In genomic region chr9:56159456-56159855, GRCm38 (mm10) we compare ENCODE assay signal across 9 mouse cellular contexts. TPM values are rescaled to one million over a fixed set of nuclear protein-coding genes. Genes with fewer than 3 reads are reported as not detected.
DNase-seq lines count a peak whose midpoint lies in the region; ATAC-seq and TF ChIP-seq lines count a peak whose summit lies in the region.
"Had no signal": no experiment of that assay in that cellular context is flagged by ENCODE, and none has a peak within 500 bp of the region (broad histone marks: within the 10 kb centered on the region; RNA-seq: fewer than 3 reads in every experiment).

No protein-coding gene starts in this region.

- no peak overlapping the region for H3ac ChIP-seq in myocyte (ENCODE audit: control insufficient read depth, insufficient read length)

- H3K27me3 ChIP-seq in kidney, embryonic 14.5 days (ENCODE audit: control insufficient read depth, insufficient read depth, low read length): no peaks in the 10 kb centered on the region
- no peaks in the 10 kb centered on the region for H3K27me3 ChIP-seq in embryonic facial prominence, embryonic 13.5 days
- H3K27me3 ChIP-seq in intestine, embryonic 15.5 days (replicated peaks): no peaks in the 10 kb centered on the region
- H3K27me3 ChIP-seq in myocyte (ENCODE audit: control insufficient read depth, insufficient read depth, insufficient read length): no peaks in the 10 kb centered on the region

- H3K4me3 ChIP-seq in kidney, embryonic 14.5 days (ENCODE audit: low read length): peak overlapping the region; percentile 84
- H3K4me3 ChIP-seq in embryonic facial prominence, embryonic 13.5 days: peak overlapping the region; percentile 98
- H3K4me3 ChIP-seq in intestine, embryonic 15.5 days (replicated peaks): peak overlapping the region; percentile 98
- H3K4me3 ChIP-seq in myocyte: peak overlapping the region; percentile 51

- H3K27ac ChIP-seq in kidney, embryonic 14.5 days (ENCODE audit: low read depth, low read length): no peak overlapping the region
- H3K27ac ChIP-seq in embryonic facial prominence, embryonic 13.5 days: no peak overlapping the region
- no peak overlapping the region for H3K27ac ChIP-seq in intestine, embryonic 15.5 days

- WGBS in kidney, embryonic 14.5 days: 5% methylated on average over 2 of the region's 2 CpGs
- 2% methylated on average over 2 of the region's 2 CpGs for WGBS in embryonic facial prominence, embryonic 13.5 days
- 7% methylated on average over 2 of the region's 2 CpGs for WGBS in intestine, embryonic 15.5 days

- peak overlapping the region; percentile 99; the same call in 1 of the 2 replicates for H3K9ac ChIP-seq in kidney, embryonic 14.5 days (ENCODE audit: low read depth, low read length)
- peak overlapping the region; percentile 99 for H3K9ac ChIP-seq in embryonic facial prominence, embryonic 13.5 days
- H3K9ac ChIP-seq in intestine, embryonic 15.5 days: 0 out of 2 replicates have a peak overlapping the region, but pooled peaks have one; percentile 28

- ATAC-seq in kidney, embryonic 14.5 days (ENCODE audit: low FRiP score, low TSS enrichment): no peak
- no peak for ATAC-seq in embryonic facial prominence, embryonic 13.5 days (ENCODE audit: insufficient number of reproducible peaks, insufficient read depth, low FRiP score, low TSS enrichment, low read depth)
- ATAC-seq in intestine, embryonic 15.5 days: no peak

- TF ChIP-seq POLR2A in myocyte (IDR thresholded peaks at IDR 0.05; ENCODE audit: insufficient read length, low read depth): no peak

- peaks cover 55% of the 10 kb centered on the region for H3K79me2 ChIP-seq in myocyte (ENCODE audit: control insufficient read depth, insufficient read depth)

- no peaks in the 10 kb centered on the region for H3K36me3 ChIP-seq in kidney, embryonic 14.5 days (ENCODE audit: control insufficient read depth, insufficient read depth, low read length)
- H3K36me3 ChIP-seq in embryonic facial prominence, embryonic 13.5 days: no peaks in the 10 kb centered on the region
- no peaks in the 10 kb centered on the region for H3K36me3 ChIP-seq in intestine, embryonic 15.5 days
- H3K36me3 ChIP-seq in myocyte (ENCODE audit: control insufficient read depth, insufficient read depth): no peaks in the 10 kb centered on the region

- no peak for DNase-seq in kidney, adult 11 months
- DNase-seq in ovary, postnatal 10 days (ENCODE audit: low spot score): no peak
- no peak for DNase-seq in yolk sac, embryonic 10.5 days (ENCODE audit: low spot score)
- DNase-seq in right cerebral cortex, postnatal 25 days: no peak
- DNase-seq: thymus, postnatal 14 days had no signal

- peak overlapping the region; percentile 88 for H3K4me2 ChIP-seq in kidney, embryonic 14.5 days (replicated peaks; ENCODE audit: low read depth, low read length)
- H3K4me2 ChIP-seq in embryonic facial prominence, embryonic 13.5 days: peak overlapping the region; percentile 69
- peak overlapping the region; percentile 61 for H3K4me2 ChIP-seq in intestine, embryonic 15.5 days (replicated peaks)
- peak overlapping the region; percentile 93 for H3K4me2 ChIP-seq in myocyte (ENCODE audit: low read depth)

- peaks cover 16% of the 10 kb centered on the region for H3K4me1 ChIP-seq in kidney, embryonic 14.5 days (ENCODE audit: control insufficient read depth, insufficient read depth, low read length)
- H3K4me1 ChIP-seq in embryonic facial prominence, embryonic 13.5 days: peaks cover 26% of the 10 kb centered on the region
- peaks cover 8% of the 10 kb centered on the region for H3K4me1 ChIP-seq in intestine, embryonic 15.5 days (replicated peaks)

- H3K9me3 ChIP-seq in kidney, embryonic 14.5 days (ENCODE audit: control insufficient read depth, low read length): no peaks in the 10 kb centered on the region
- H3K9me3 ChIP-seq in embryonic facial prominence, embryonic 13.5 days: no peaks in the 10 kb centered on the region
- no peaks in the 10 kb centered on the region for H3K9me3 ChIP-seq in intestine, embryonic 15.5 days

TF ChIP-seq in myocyte, 11 proteins besides CTCF, POLR2A, EP300 and RAD21:
- TF ChIP-seq TCF12 (IDR thresholded peaks at IDR 0.05; ENCODE audit: insufficient read depth, poor library complexity, severe bottlenecking) (no peak), CEBPB (IDR thresholded peaks at IDR 0.05; ENCODE audit: insufficient read depth, poor library complexity, severe bottlenecking) (no peak), TCF3 (IDR thresholded peaks at IDR 0.05; ENCODE audit: insufficient read length, low read depth) (no peak), MYOG (IDR thresholded peaks at IDR 0.05; ENCODE audit: control insufficient read depth in 1 of 3, insufficient read depth in 1 of 3, insufficient read length in 2 of 3, low read depth in 2 of 3) (no peak), POLR2AphosphoS2 (IDR thresholded peaks at IDR 0.05; ENCODE audit: insufficient read length, low read depth) (no peak), REST (IDR thresholded peaks at IDR 0.05; ENCODE audit: insufficient read depth, insufficient read length) (no peak), E2F4 (IDR thresholded peaks at IDR 0.05; ENCODE audit: insufficient read depth) (no peak), SRF (IDR thresholded peaks at IDR 0.05; ENCODE audit: control insufficient read depth, insufficient read length, low read depth) (no peak), USF1 (IDR thresholded peaks at IDR 0.05; ENCODE audit: low read depth) (no peak), MYOD1 (IDR thresholded peaks at IDR 0.05; ENCODE audit: control insufficient read depth in 1 of 3, insufficient read length in 2 of 3, low read depth in 2 of 3) (no peak), MAX (IDR thresholded peaks at IDR 0.05; ENCODE audit: low read depth) (no peak)
TF ChIP-seq in myocyte: peak in this region for 0.

RNA-seq across cellular contexts. Expression of gene Tspan3, which starts 5.8 kb away (rescaled TPM):
- polyA plus RNA-seq in kidney, embryonic 14.5 days (2014; fragmentation: Nextera tagmentation; extraction: Ambion mirVana): 418 and 533 TPM in 2 replicates
- 480 and 544 TPM in 2 replicates for polyA plus RNA-seq in embryonic facial prominence, embryonic 13.5 days (2015; fragmentation: Nextera tagmentation; extraction: Ambion mirVana)
- 404 and 411 TPM in 2 replicates for polyA plus RNA-seq in intestine, embryonic 15.5 days (2015; fragmentation: Nextera tagmentation; extraction: Ambion mirVana)
- polyA plus RNA-seq in myocyte (2012; fragmentation: generic; extraction: Trizol): 135 TPM

Comparison
In these comparisons a context has a peak if more than half of its experiments do, and no peak if none do; other contexts are left out.
1. H3K9ac ChIP-seq: peak in every context shown above with its lines; median percentile 99 in kidney, embryonic 14.5 days; 99 in embryonic facial prominence, embryonic 13.5 days; 28 in intestine, embryonic 15.5 days.